Mouse (Mus musculus): ENCODE data around the gene Ctdsp1.

Ctdsp1 gene

GRCm38 (mm10) chr1:74397268-74397918, 6.1 kb downstream of the Ctdsp1 start:
- peak; percentile 99 for DNase-seq (ENCODE audit: low spot score)

- DNase-seq (ENCODE audit: low spot score): peak; percentile 47
Measured at GRCm38 (mm10) chr1:74397919-74398451, 6.7 kb downstream of the Ctdsp1 start.

- DNase-seq (ENCODE audit: low spot score): no peak
Measured at GRCm38 (mm10) chr1:74400531-74400930, 9.2 kb downstream of the Ctdsp1 start.

GRCm38 (mm10) chr1:74401015-74401702, 9.8 kb downstream of the Ctdsp1 start:
- no peak for DNase-seq (ENCODE audit: low spot score)

GRCm38 (mm10) chr1:74404206-74404605, 12.9 kb downstream of the Ctdsp1 start:
- DNase-seq (ENCODE audit: low spot score): no peak

- DNase-seq (ENCODE audit: low spot score): no peak
Measured at GRCm38 (mm10) chr1:74408589-74409504, 17.5 kb downstream of the Ctdsp1 start, which contains the start of gene Vil1. TSS of gene Vil1 (plus strand) at chr1:74409376.

GRCm38 (mm10) chr1:74411753-74412325, 20.5 kb downstream of the Ctdsp1 start:
- DNase-seq (ENCODE audit: low spot score): no peak

GRCm38 (mm10) chr1:74412711-74413110, 21.4 kb downstream of the Ctdsp1 start:
- no peak for DNase-seq (ENCODE audit: low spot score)

GRCm38 (mm10) chr1:74415143-74415542, 23.8 kb downstream of the Ctdsp1 start:
- no peak for DNase-seq (ENCODE audit: low spot score)

- peak; percentile 44 for DNase-seq (ENCODE audit: low spot score)
Measured at GRCm38 (mm10) chr1:74418747-74419439, 27.6 kb downstream of the Ctdsp1 start.

GRCm38 (mm10) chr1:74419440-74419794, 28.1 kb downstream of the Ctdsp1 start:
- DNase-seq (ENCODE audit: low spot score): no peak

- no peak for DNase-seq (ENCODE audit: low spot score)
Measured at GRCm38 (mm10) chr1:74423147-74423546, 31.8 kb downstream of the Ctdsp1 start.

GRCm38 (mm10) chr1:74425845-74426244, 34.5 kb downstream of the Ctdsp1 start:
- DNase-seq (ENCODE audit: low spot score): no peak

- DNase-seq (ENCODE audit: low spot score): no peak
Measured at GRCm38 (mm10) chr1:74433220-74433619, 41.9 kb downstream of the Ctdsp1 start.

GRCm38 (mm10) chr1:74434596-74434995, 43.3 kb downstream of the Ctdsp1 start:
- DNase-seq (ENCODE audit: low spot score): no peak

- no peak for DNase-seq (ENCODE audit: low spot score)
Measured at GRCm38 (mm10) chr1:74435563-74435962, 44.3 kb downstream of the Ctdsp1 start.

GRCm38 (mm10) chr1:74437702-74438427, 46.6 kb downstream of the Ctdsp1 start:
- DNase-seq (ENCODE audit: low spot score): no peak

- DNase-seq (ENCODE audit: low spot score): no peak
Measured at GRCm38 (mm10) chr1:74439166-74439876, 48.0 kb downstream of the Ctdsp1 start.

GRCm38 (mm10) chr1:74444538-74444937, 53.2 kb downstream of the Ctdsp1 start:
- DNase-seq (ENCODE audit: low spot score): no peak
